Mouse (Mus musculus): ENCODE results near the gene Fbxo10. TPM values are rescaled to one million over a fixed set of nuclear protein-coding genes. Genes with fewer than 3 reads are reported as not detected.
"Not testable (repeated sequence)": the region's sequence is repeated elsewhere in the genome, so short reads cannot be mapped to it uniquely, and the experiment has no call there.

Gene Fbxo10
- polyA plus RNA-seq, 1 experiment from 2014 or later, result 25.8 TPM

- H3K4me3 ChIP-seq, result no peak overlapping the region
- no peaks in the 10 kb centered on the region for H3K27me3 ChIP-seq
- peaks cover 34% of the 10 kb centered on the region for H3K4me1 ChIP-seq
- no peak for ATAC-seq (replicated peaks)
- H3K9me3 ChIP-seq, result no peaks in the 10 kb centered on the region
- H3K36me3 ChIP-seq, result no peaks in the 10 kb centered on the region
- no peak overlapping the region for H3K27ac ChIP-seq (replicated peaks)
- no peak overlapping the region for H3K4me2 ChIP-seq (replicated peaks)
- no peak overlapping the region for H3K9ac ChIP-seq (replicated peaks)
- WGBS, result 10% methylated on average over 3 of the region's 3 CpGs
Observed at GRCm38 (mm10) chr4:45015615-45016014, 68.8 kb downstream of the Fbxo10 start.

DNA sequence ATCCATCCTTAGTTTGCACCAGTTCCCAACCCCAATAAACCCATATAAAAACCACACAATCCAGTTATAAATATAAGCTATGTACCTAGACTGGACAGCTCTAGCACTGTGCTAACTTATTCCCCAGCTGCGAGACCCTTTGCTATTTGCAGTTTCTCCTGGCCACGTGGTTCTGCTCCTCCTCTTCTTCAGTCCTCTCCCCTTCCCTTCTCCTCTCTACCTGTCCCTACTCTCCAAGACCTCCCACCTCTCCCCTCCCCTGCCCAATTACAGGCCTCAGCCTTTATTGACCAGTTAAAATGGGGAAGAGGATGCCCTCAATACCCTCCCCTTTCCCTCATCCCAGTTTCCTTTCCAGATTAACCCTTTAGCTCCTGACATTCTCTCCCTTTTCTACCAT lies 70.9 kb downstream of the Fbxo10 start:
- Histone ChIP-seq H3K27ac (replicated peaks) (no peak overlapping the region), H3K9ac (replicated peaks) (peak overlapping the region; percentile 58; the same call in 1 of the 2 replicates), H3K36me3 (no peaks in the 10 kb centered on the region), H3K27me3 (no peaks in the 10 kb centered on the region), H3K4me3 (peak overlapping the region; percentile 93), H3K4me1 (peaks cover 32% of the 10 kb centered on the region), H3K4me2 (replicated peaks) (peak overlapping the region; percentile 82), H3K9me3 (no peaks in the 10 kb centered on the region)
- WGBS, result 2% methylated on average over 2 of the region's 2 CpGs
- ATAC-seq (replicated peaks), result no peak

DNA sequence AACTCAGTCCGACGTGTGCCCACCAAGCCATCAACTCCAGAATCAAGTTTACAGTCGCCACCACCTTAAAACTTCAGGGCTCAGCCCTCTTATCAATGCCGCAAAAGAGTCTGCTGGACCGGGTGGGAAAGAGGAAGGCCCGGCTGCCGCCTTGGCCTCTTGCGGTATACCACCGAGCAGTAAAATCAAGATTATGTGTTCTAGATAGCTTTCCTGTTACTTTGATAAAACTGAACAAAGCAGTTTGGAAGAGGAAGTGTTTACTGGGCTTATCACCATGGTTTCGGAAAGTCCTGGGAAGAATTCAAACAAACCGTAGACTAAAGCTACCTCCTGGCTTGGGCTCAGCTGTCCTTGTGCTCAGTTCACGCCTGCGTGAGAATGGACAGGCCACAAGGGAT lies 71.4 kb downstream of the Fbxo10 start:
- H3K27ac ChIP-seq (replicated peaks), result peak overlapping the region; percentile 74
- H3K27me3 ChIP-seq, result no peaks in the 10 kb centered on the region
- no peaks in the 10 kb centered on the region for H3K9me3 ChIP-seq
- H3K4me1 ChIP-seq, result peaks cover 29% of the 10 kb centered on the region
- 3% methylated on average over 13 of the region's 13 CpGs for WGBS
- ATAC-seq (replicated peaks), result no peak
- H3K9ac ChIP-seq (replicated peaks), result peak overlapping the region; percentile 58
- peak overlapping the region; percentile 93 for H3K4me3 ChIP-seq
- peak overlapping the region; percentile 82 for H3K4me2 ChIP-seq (replicated peaks)
- no peaks in the 10 kb centered on the region for H3K36me3 ChIP-seq

DNA sequence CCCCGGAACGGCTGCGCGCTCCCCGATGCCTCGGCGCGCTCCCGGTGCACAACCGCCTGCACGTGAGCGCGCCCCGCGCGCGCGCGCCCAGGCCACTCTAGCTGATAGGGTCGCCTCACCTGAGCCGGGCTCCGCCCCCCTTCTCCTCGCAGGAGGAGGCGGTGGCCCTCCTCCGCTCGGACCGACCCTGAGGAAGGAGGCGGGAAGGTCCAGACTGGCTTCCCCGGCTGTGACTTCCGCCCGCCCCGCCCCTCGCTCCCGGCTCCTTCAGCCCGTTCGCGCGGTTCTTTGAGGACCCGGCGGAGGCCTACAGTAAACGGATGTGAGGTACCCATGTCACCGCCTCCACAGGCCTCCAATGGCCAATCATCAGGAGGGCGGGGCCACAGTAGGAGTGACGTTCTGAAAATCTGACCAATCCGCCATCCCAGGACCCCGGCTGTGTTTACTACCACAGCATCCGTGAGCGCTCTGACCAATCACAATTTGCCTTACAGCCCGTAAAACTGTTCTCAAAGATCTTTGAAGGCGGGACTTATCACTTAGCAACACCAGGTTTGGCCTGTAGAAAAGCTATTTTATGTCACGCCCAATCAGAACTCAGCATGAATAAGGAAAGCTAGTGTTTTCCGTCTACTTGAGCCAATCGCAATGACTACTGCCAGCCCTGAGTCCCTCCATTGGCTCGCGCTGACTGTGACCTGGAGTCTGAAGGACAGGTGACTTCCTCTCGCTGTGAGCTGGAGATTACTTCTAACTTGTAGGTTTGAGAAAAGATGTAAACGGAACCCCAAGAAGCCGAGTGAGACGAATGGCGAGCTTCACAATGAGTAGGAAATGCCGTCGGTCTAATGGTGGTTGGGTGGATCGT lies 72.1 kb downstream of the Fbxo10 start, which contains the start of gene Zbtb5:
Zbtb5 (minus strand) TSS at position 308 of the 871 bp plus-strand sequence.
- Histone ChIP-seq H3K9ac (replicated peaks) (peak within 1 kb of the TSS; percentile 97), H3K27me3 (no peaks in the 10 kb centered on the region), H3K36me3 (no peaks in the 10 kb centered on the region), H3K4me1 (peaks cover 26% of the 10 kb centered on the region), H3K4me3 (peak within 1 kb of the TSS; percentile 93), H3K4me2 (replicated peaks) (peak within 1 kb of the TSS; percentile 82), H3K27ac (replicated peaks) (peak within 1 kb of the TSS; percentile 96), H3K9me3 (no peaks in the 10 kb centered on the region)
- WGBS, result under 1% methylated on average over 60 of the region's 63 CpGs
- peak; percentile 98 for ATAC-seq (replicated peaks)

GRCm38 (mm10) chr4:45011581-45012104 lies 72.8 kb downstream of the Fbxo10 start:
- no peaks in the 10 kb centered on the region for H3K27me3 ChIP-seq
- H3K9me3 ChIP-seq, result no peaks in the 10 kb centered on the region
- peak overlapping the region; percentile 73 for H3K4me2 ChIP-seq (replicated peaks)
- peak overlapping the region; percentile 97 for H3K9ac ChIP-seq (replicated peaks)
- H3K4me1 ChIP-seq, result peaks cover 26% of the 10 kb centered on the region
- ATAC-seq (replicated peaks), result peak; percentile 79
- H3K27ac ChIP-seq (replicated peaks), result peak overlapping the region; percentile 96
- H3K4me3 ChIP-seq, result peak overlapping the region; percentile 93
- under 1% methylated on average over 31 of the region's 31 CpGs for WGBS
- H3K36me3 ChIP-seq, result no peaks in the 10 kb centered on the region

DNA sequence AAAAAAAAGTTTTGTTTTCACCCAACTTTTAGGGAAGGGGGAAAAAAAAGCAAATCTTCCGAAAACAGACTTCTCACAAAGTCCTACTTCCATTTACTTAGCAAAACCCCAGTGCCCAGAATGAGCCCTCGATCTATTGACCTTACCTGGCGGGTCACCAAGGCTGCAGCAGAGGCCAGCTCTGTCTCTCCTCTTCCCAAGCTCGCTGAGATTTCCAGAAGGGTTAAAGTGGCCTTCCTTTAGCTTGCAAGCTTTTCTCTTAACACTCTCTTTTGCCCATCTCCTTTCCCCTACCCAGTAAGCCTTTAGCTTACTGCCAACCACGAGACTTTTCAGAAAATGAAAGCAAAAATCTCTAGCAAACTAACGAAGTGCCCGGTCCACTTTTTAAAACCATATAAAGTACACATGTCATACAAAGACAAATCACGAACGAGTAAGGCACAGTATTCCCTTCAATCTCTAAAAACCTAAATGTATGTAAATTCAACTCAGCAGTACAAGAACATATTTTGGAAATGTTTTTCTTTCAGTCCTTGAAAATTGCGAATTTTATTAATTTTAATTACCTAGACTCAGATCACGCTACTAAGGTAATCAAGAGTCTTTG lies 73.5 kb downstream of the Fbxo10 start:
- Histone ChIP-seq H3K36me3 (no peaks in the 10 kb centered on the region), H3K9me3 (no peaks in the 10 kb centered on the region), H3K27ac (replicated peaks) (peak overlapping the region; percentile 96; the same call in 1 of the 2 replicates), H3K9ac (replicated peaks) (peak overlapping the region; percentile 97), H3K27me3 (no peaks in the 10 kb centered on the region), H3K4me1 (peaks cover 26% of the 10 kb centered on the region), H3K4me3 (peak overlapping the region; percentile 93), H3K4me2 (replicated peaks) (peak overlapping the region; percentile 73)
- ATAC-seq (replicated peaks), result no peak
- WGBS, result 8% methylated on average over 11 of the region's 11 CpGs

DNA sequence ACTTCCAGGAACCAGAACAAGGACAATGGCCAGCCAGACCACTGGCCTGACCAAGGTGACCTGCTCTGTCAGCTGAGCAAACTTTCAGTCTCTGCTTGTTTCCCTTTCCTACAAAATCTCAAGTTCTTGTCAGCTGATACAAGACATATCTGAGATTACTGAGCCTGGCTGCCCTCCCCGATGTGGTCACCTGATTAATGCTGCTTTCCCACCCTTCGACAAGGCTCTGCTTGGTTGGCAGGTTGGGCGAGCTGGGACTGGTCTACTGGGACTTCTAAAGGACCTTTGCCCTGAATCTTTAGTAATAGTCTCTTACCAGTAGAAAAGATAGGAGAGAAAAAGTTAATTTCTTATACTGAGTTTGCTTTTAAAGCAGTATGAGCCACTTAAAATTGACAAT lies 79.0 kb downstream of the Fbxo10 start:
- Histone ChIP-seq H3K27ac (replicated peaks) (no peak overlapping the region), H3K4me3 (no peak overlapping the region), H3K9ac (replicated peaks) (no peak overlapping the region), H3K4me2 (replicated peaks) (no peak overlapping the region), H3K36me3 (no peaks in the 10 kb centered on the region; the same call in 1 of the 2 replicates), H3K9me3 (no peaks in the 10 kb centered on the region), H3K27me3 (no peaks in the 10 kb centered on the region), H3K4me1 (peaks cover 10% of the 10 kb centered on the region)
- 96% methylated on average over 3 of the region's 3 CpGs for WGBS
- ATAC-seq (replicated peaks), result no peak

GRCm38 (mm10) chr4:45000001-45000400 lies 84.4 kb downstream of the Fbxo10 start:
- H3K27ac ChIP-seq (replicated peaks), result no peak overlapping the region

DNA sequence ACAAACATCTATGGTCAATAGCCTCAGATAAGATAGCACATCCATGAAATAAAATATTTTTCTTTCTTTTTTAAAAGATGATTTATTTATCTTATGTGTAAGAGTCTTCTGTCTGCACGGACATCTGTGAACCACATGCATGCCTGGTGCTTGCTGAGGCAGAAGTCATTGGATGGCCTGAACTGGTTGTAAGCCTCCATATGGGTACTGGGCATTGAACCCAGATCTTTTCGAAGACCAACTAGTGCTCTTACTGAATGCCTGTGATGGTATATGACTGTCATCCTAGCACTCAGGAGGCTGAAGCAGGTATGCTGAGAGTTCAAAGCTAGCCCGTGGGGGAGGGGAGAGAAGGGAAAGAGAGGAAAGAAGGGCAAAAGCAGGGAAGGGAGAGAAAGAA lies 86.3 kb downstream of the Fbxo10 start:
- ATAC-seq (replicated peaks), result no peak
- WGBS, result 78% methylated on average over 3 of the region's 3 CpGs

More at GRCm38 (mm10) chr4:45000001-45000400, 84.4 kb downstream of the Fbxo10 start:
- Histone ChIP-seq H3K4me1 (peaks cover 6% of the 10 kb centered on the region), H3K9me3 (no peaks in the 10 kb centered on the region), H3K27me3 (no peaks in the 10 kb centered on the region), H3K4me2 (replicated peaks) (no peak overlapping the region), H3K4me3 (no peak overlapping the region), H3K9ac (replicated peaks) (no peak overlapping the region), H3K36me3 (peaks cover 1% of the 10 kb centered on the region)
- WGBS, result 92% methylated on average over 6 of the region's 6 CpGs
- ATAC-seq (replicated peaks), result no peak

DNA sequence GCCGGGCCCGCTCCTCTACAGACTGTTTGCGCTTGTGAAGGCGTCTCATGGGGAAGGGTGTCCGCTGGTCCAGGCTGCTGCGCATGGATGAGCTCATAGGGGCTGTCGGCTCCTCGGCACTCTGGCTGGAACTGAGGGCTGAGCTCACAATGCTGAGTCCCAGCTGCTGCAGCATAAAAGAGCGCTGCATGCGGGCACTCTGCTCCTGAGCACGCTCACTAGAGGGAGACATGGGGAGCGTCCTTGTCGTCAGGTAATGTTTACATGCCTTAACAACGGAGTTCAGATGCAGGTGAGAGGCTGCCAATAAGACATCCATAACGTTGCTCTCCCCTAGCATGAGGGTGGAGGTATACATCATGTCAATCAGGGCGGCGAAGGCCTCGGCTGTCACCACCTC lies 89.6 kb downstream of the Fbxo10 start:
- no peak for ATAC-seq (replicated peaks)
- Histone ChIP-seq H3K36me3 (peaks cover 32% of the 10 kb centered on the region), H3K4me3 (no peak overlapping the region), H3K9ac (replicated peaks) (no peak overlapping the region), H3K27ac (replicated peaks) (no peak overlapping the region), H3K27me3 (no peaks in the 10 kb centered on the region), H3K4me2 (replicated peaks) (no peak overlapping the region), H3K9me3 (no peaks in the 10 kb centered on the region), H3K4me1 (peaks cover 6% of the 10 kb centered on the region)
- 89% methylated on average over 18 of the region's 18 CpGs for WGBS

More for the DNA sequence above, 86.3 kb downstream of the Fbxo10 start:
- Histone ChIP-seq H3K4me2 (replicated peaks) (no peak overlapping the region), H3K9me3 (no peaks in the 10 kb centered on the region), H3K36me3 (peaks cover 15% of the 10 kb centered on the region), H3K27ac (replicated peaks) (no peak overlapping the region), H3K4me1 (peaks cover 6% of the 10 kb centered on the region), H3K9ac (replicated peaks) (no peak overlapping the region), H3K27me3 (no peaks in the 10 kb centered on the region), H3K4me3 (no peak overlapping the region)

- Histone ChIP-seq H3K4me3 (no peak overlapping the region), H3K27me3 (no peaks in the 10 kb centered on the region), H3K9ac (replicated peaks) (no peak overlapping the region), H3K36me3 (peaks cover 35% of the 10 kb centered on the region), H3K4me2 (replicated peaks) (no peak overlapping the region), H3K4me1 (peaks cover 3% of the 10 kb centered on the region), H3K27ac (replicated peaks) (no peak overlapping the region), H3K9me3 (no peaks in the 10 kb centered on the region)
- WGBS, result 92% methylated on average over 9 of the region's 9 CpGs
- ATAC-seq (replicated peaks), result no peak
Observed at GRCm38 (mm10) chr4:44993847-44994246, 90.6 kb downstream of the Fbxo10 start.

DNA sequence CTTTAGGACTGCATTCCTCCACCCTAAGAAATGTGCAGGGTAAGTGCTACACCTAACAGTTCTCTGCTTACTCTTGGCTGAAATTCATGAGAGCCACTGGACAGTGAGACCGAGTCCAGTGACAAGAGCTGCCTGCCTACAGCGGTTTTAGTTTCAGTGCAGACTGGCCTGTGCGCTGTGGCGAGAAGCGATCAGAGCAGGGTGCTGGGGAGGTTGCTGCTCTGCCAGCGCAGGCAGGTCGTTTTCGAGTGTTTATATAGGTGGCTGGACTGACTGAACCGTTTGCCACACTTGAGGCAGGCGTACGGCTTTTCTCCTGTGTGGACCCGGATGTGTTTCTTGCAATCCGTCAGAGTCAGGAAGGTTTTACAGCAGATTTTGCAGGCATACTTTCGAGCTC lies 91.2 kb downstream of the Fbxo10 start:
- not testable (repeated sequence) for H3K9ac ChIP-seq (replicated peaks); H3K27ac ChIP-seq (replicated peaks); H3K4me1 ChIP-seq; H3K4me2 ChIP-seq (replicated peaks); H3K27me3 ChIP-seq; H3K4me3 ChIP-seq; H3K9me3 ChIP-seq; ATAC-seq (replicated peaks)
- WGBS, result 91% methylated on average over 14 of the region's 14 CpGs
- H3K36me3 ChIP-seq, result peaks cover 41% of the 10 kb centered on the region

All from forebrain, embryonic 15.5 days (tissue).